Mouse (Mus musculus) cerebellum, postnatal 14 days (tissue): Measurements from ENCODE around the gene Tinagl1.
A peak's percentile ranks its signal among the peaks of the same experiment; 100 is the strongest.

Experiments
- DNase-seq, 2 experiments: peaks; one replicate each; pipeline ENCODE4 v3.0.0; 2021; ENCODE audit warnings: mixed read lengths in 2 of 2

Gene Tinagl1

GRCm38 (mm10) chr4:130177087-130177486, 2.2 kb upstream of the Tinagl1 start:
- DNase-seq = peak in 1 of 2 experiments; percentile 26

- no peak for DNase-seq
These were observed 1.3 kb upstream of the Tinagl1 start for GRCm38 (mm10) chr4:130176156-130176720.

GRCm38 (mm10) chr4:130174335-130175031, 439 bp downstream of the Tinagl1 start:
- no peak for DNase-seq

GRCm38 (mm10) chr4:130173911-130174311, 1.0 kb downstream of the Tinagl1 start:
- DNase-seq = peak; percentile 60 to 62

- DNase-seq = no peak
These were observed 1.7 kb downstream of the Tinagl1 start for GRCm38 (mm10) chr4:130173060-130173822.

- DNase-seq = no peak
These were observed 2.8 kb downstream of the Tinagl1 start for GRCm38 (mm10) chr4:130171951-130172765.

GRCm38 (mm10) chr4:130170362-130170761, 4.6 kb downstream of the Tinagl1 start:
- no peak for DNase-seq

GRCm38 (mm10) chr4:130169411-130169971, 5.4 kb downstream of the Tinagl1 start:
- no peak for DNase-seq

GRCm38 (mm10) chr4:130168280-130169183, 6.4 kb downstream of the Tinagl1 start:
- DNase-seq = peak in 1 of 2 experiments; percentile 60

- DNase-seq = no peak
These were observed 7.1 kb downstream of the Tinagl1 start for GRCm38 (mm10) chr4:130167814-130168213.

GRCm38 (mm10) chr4:130167321-130167720, 7.6 kb downstream of the Tinagl1 start:
- no peak for DNase-seq

- no peak for DNase-seq
These were observed 8.3 kb downstream of the Tinagl1 start for GRCm38 (mm10) chr4:130166592-130166991.

- no peak for DNase-seq
These were observed 8.9 kb downstream of the Tinagl1 start for GRCm38 (mm10) chr4:130166061-130166460.

- no peak for DNase-seq
These were observed 10.8 kb downstream of the Tinagl1 start for GRCm38 (mm10) chr4:130164121-130164520.

- DNase-seq = no peak
These were observed 11.5 kb downstream of the Tinagl1 start for GRCm38 (mm10) chr4:130163391-130163861.

- DNase-seq = no peak
These were observed 13.6 kb downstream of the Tinagl1 start for GRCm38 (mm10) chr4:130161349-130161748.

GRCm38 (mm10) chr4:130156812-130157371, 18.0 kb downstream of the Tinagl1 start:
- no peak for DNase-seq

GRCm38 (mm10) chr4:130154250-130154649, 20.7 kb downstream of the Tinagl1 start:
- no peak for DNase-seq

GRCm38 (mm10) chr4:130148405-130148804, 26.5 kb downstream of the Tinagl1 start:
- DNase-seq = no peak

GRCm38 (mm10) chr4:130141786-130142185, 33.1 kb downstream of the Tinagl1 start:
- peak; percentile 18 to 42 for DNase-seq

GRCm38 (mm10) chr4:130140992-130141402, 33.9 kb downstream of the Tinagl1 start:
- peak; percentile 43 to 69 for DNase-seq
